Mouse (Mus musculus) spleen, adult 2 months (tissue): ENCODE data around the gene Galns. TPM values are rescaled to one million over a fixed set of nuclear protein-coding genes. Genes with fewer than 3 reads are reported as not detected.
"Not testable (repeated sequence)": the region's sequence is repeated elsewhere in the genome, so short reads cannot be mapped to it uniquely, and the experiment has no call there.

Experiments used
- DNase-seq, 2 experiments: peaks; one replicate each; pipeline versions ENCODE4 v3.0.0 to v3.0.0-alpha.2; 2012 to 2021; ENCODE audit warnings: low spot score in 2 of 2, low read depth in 1 of 2
- H3K27ac ChIP-seq: fragments of 200-500 bp; 2 replicates; pipeline ENCODE4 v1.5.1; 2012; ENCODE audit warnings: low read length, inconsistent platforms; ENCODE audit not compliant: insufficient read depth
- H3K27me3 ChIP-seq: fragments of 200-500 bp; 2 replicates; pipeline ENCODE4 v1.6.1; 2012; ENCODE audit warnings: mild to moderate bottlenecking, moderate library complexity, low read length, inconsistent platforms; ENCODE audit not compliant: control insufficient read depth, insufficient read depth
- H3K36me3 ChIP-seq: fragments of 200-500 bp; 2 replicates; pipeline ENCODE4 v1.6.1; 2012; ENCODE audit warnings: mild to moderate bottlenecking, low read length, inconsistent platforms; ENCODE audit not compliant: control insufficient read depth, insufficient read depth
- H3K4me1 ChIP-seq: fragments of 200-500 bp; 2 replicates; pipeline ENCODE4 v1.6.1; 2011; ENCODE audit warnings: inconsistent platforms; ENCODE audit not compliant: control insufficient read depth, insufficient read depth, insufficient read length
- H3K4me3 ChIP-seq: fragments of 200-500 bp; 2 replicates; pipeline ENCODE4 v1.5.1; 2011; ENCODE audit warnings: mild to moderate bottlenecking, inconsistent platforms; ENCODE audit not compliant: insufficient read depth, insufficient read length; ENCODE audit errors: extremely low read depth
- CTCF ChIP-seq: fragments of 200-500 bp; IDR thresholded peaks from 2 replicates; pipeline ENCODE4 v1.5.1; 2011; ENCODE audit warnings: mild to moderate bottlenecking, inconsistent platforms; ENCODE audit not compliant: insufficient read depth, insufficient read length, insufficient replicate concordance; ENCODE audit errors: extremely low read depth
- POLR2A ChIP-seq: fragments of 200-500 bp; IDR thresholded peaks from 2 replicates; pipeline ENCODE4 v1.6.1; 2011; ENCODE audit warnings: low read depth, low read length, inconsistent platforms
- WGBS: fragments of 180-500 bp; shearing (Covaris S2); methylation state at CpG from one replicate; pipeline ENCODE4 v1.1.7; 2018; 5-methylcytosine and 5-hydroxymethylcytosine counted together
- polyA plus RNA-seq: library from polyadenylated mRNA; depleted of rRNA; stranded (reverse); fragments of >200 nt; gene quantifications from 2 replicates; pipeline ENCODE4 v1.2.3, GENCODE M21; 2012

Galns gene
- polyA plus RNA-seq, 1 experiment, result 13.1 TPM

- H3K27ac ChIP-seq, result no peak overlapping the region
- DNase-seq, result no peak
- TF ChIP-seq POLR2A, result no peak
- no peak for TF ChIP-seq CTCF
- peaks cover 11% of the 10 kb centered on the region; the same call in 1 of the 2 replicates for H3K4me1 ChIP-seq
- 76% methylated on average over 3 of the region's 3 CpGs for WGBS
- no peaks in the 10 kb centered on the region for H3K27me3 ChIP-seq
- peaks cover 26% of the 10 kb centered on the region for H3K36me3 ChIP-seq
- no peak overlapping the region for H3K4me3 ChIP-seq
Observed at GRCm38 (mm10) chr8:122574264-122574663, 37.0 kb downstream of the Galns start.

GRCm38 (mm10) chr8:122573577-122573976, 37.7 kb downstream of the Galns start:
- 75% methylated on average over 9 of the region's 9 CpGs for WGBS
- H3K36me3 ChIP-seq, result peaks cover 25% of the 10 kb centered on the region
- H3K4me1 ChIP-seq, result peaks cover 17% of the 10 kb centered on the region; the same call in 1 of the 2 replicates
- no peaks in the 10 kb centered on the region for H3K27me3 ChIP-seq
- DNase-seq, result no peak
- TF ChIP-seq CTCF (no peak), POLR2A (no peak)
- no peak overlapping the region for H3K27ac ChIP-seq
- H3K4me3 ChIP-seq, result no peak overlapping the region

- H3K36me3 ChIP-seq, result peaks cover 25% of the 10 kb centered on the region
- not testable (repeated sequence) for H3K27me3 ChIP-seq, H3K4me3 ChIP-seq, DNase-seq, H3K27ac ChIP-seq
- 79% methylated on average over 4 of the region's 4 CpGs for WGBS
- H3K4me1 ChIP-seq, result peaks cover 17% of the 10 kb centered on the region; the same call in 1 of the 2 replicates
Observed at GRCm38 (mm10) chr8:122573176-122573575, 38.1 kb downstream of the Galns start.

GRCm38 (mm10) chr8:122572751-122573150, 38.5 kb downstream of the Galns start:
- no peaks in the 10 kb centered on the region for H3K27me3 ChIP-seq
- 86% methylated on average over 3 of the region's 3 CpGs for WGBS
- H3K27ac ChIP-seq, result no peak overlapping the region
- no peak overlapping the region for H3K4me3 ChIP-seq
- peaks cover 17% of the 10 kb centered on the region; the same call in 1 of the 2 replicates for H3K4me1 ChIP-seq
- no peak for DNase-seq
- TF ChIP-seq CTCF, result no peak
- no peak for TF ChIP-seq POLR2A
- H3K36me3 ChIP-seq, result peaks cover 25% of the 10 kb centered on the region

GRCm38 (mm10) chr8:122571750-122572267, 39.5 kb downstream of the Galns start:
- peaks cover 25% of the 10 kb centered on the region for H3K36me3 ChIP-seq
- TF ChIP-seq CTCF (no peak), POLR2A (no peak)
- 94% methylated on average over 17 of the region's 17 CpGs for WGBS
- H3K4me1 ChIP-seq, result peaks cover 21% of the 10 kb centered on the region; the same call in 1 of the 2 replicates
- no peak overlapping the region for H3K27ac ChIP-seq
- no peaks in the 10 kb centered on the region for H3K27me3 ChIP-seq
- H3K4me3 ChIP-seq, result no peak overlapping the region
- DNase-seq, result no peak

- Histone ChIP-seq H3K36me3 (peaks cover 25% of the 10 kb centered on the region), H3K4me1 (peaks cover 25% of the 10 kb centered on the region; the same call in 1 of the 2 replicates), H3K27me3 (no peaks in the 10 kb centered on the region), H3K27ac (no peak overlapping the region), H3K4me3 (no peak overlapping the region)
- 95% methylated on average over 11 of the region's 11 CpGs for WGBS
- no peak for DNase-seq
- TF ChIP-seq CTCF, result no peak
- TF ChIP-seq POLR2A, result no peak
Observed at GRCm38 (mm10) chr8:122571153-122571552, 40.1 kb downstream of the Galns start.

GRCm38 (mm10) chr8:122569996-122570395, 41.3 kb downstream of the Galns start:
- TF ChIP-seq CTCF (no peak), POLR2A (no peak)
- Histone ChIP-seq H3K4me3 (no peak overlapping the region), H3K27ac (no peak overlapping the region), H3K4me1 (peaks cover 15% of the 10 kb centered on the region; the same call in 1 of the 2 replicates), H3K36me3 (peaks cover 25% of the 10 kb centered on the region), H3K27me3 (no peaks in the 10 kb centered on the region)
- WGBS, result 97% methylated on average over 16 of the region's 16 CpGs
- no peak for DNase-seq
